ENCODE assay signal across 8 mouse cellular contexts in genomic region chr1:95314229-95314555, GRCm38 (mm10). TPM values are rescaled to one million over a fixed set of nuclear protein-coding genes. Genes with fewer than 3 reads are reported as not detected.
DNase-seq lines count a peak whose midpoint lies in the region; ATAC-seq and TF ChIP-seq lines count a peak whose summit lies in the region.

No protein-coding gene starts in this region.

- DNase-seq in heart, adult 18-20 months, result no peak
- no peak for DNase-seq in hindbrain, embryonic 11.5 days (ENCODE audit: low spot score)
- DNase-seq in midbrain, embryonic 11.5 days (ENCODE audit: low spot score, missing footprints), result peak; percentile 92
- no peak for DNase-seq in spleen, postnatal 14 days (ENCODE audit: low spot score in 2 of 2)
- no peak for DNase-seq in thymus, postnatal 36 days

- peak overlapping the region; percentile 90 for H3K4me3 ChIP-seq in heart, embryonic 15.5 days
- H3K4me3 ChIP-seq in C2C12 (ENCODE audit: insufficient read depth, poor library complexity, severe bottlenecking), result peak overlapping the region; percentile 61
- peak overlapping the region; percentile 89 for H3K4me3 ChIP-seq in bone marrow macrophage, adult 2 months (ENCODE audit: insufficient read depth, low read length)
- H3K4me3 ChIP-seq in hindbrain, embryonic 11.5 days (ENCODE audit: low read depth, low read length), result peak overlapping the region; percentile 88
- peak overlapping the region; percentile 83 for H3K4me3 ChIP-seq in midbrain, embryonic 11.5 days (ENCODE audit: low read depth, low read length)

- no peaks in the 10 kb centered on the region for H3K36me3 ChIP-seq in heart, embryonic 15.5 days
- no peaks in the 10 kb centered on the region for H3K36me3 ChIP-seq in C2C12 (ENCODE audit: control insufficient read depth, insufficient read depth)
- H3K36me3 ChIP-seq in hindbrain, embryonic 11.5 days (ENCODE audit: control insufficient read depth, insufficient read depth, low read length), result no peaks in the 10 kb centered on the region
- H3K36me3 ChIP-seq in midbrain, embryonic 11.5 days (ENCODE audit: control insufficient read depth, insufficient read depth, low read length), result no peaks in the 10 kb centered on the region

- TF ChIP-seq POLR2A in bone marrow macrophage, adult 2 months (IDR thresholded peaks at IDR 0.05; ENCODE audit: borderline replicate concordance, low read depth, low read length), result no peak

- H3ac ChIP-seq in C2C12 (ENCODE audit: control insufficient read depth, insufficient read length, low read depth), result peak overlapping the region; percentile 94

- H3K4me1 ChIP-seq in heart, embryonic 15.5 days (replicated peaks), result peaks cover 15% of the 10 kb centered on the region
- H3K4me1 ChIP-seq in bone marrow macrophage, adult 2 months (ENCODE audit: control insufficient read depth, insufficient read depth, low read length), result peaks cover 17% of the 10 kb centered on the region
- H3K4me1 ChIP-seq in hindbrain, embryonic 11.5 days (replicated peaks; ENCODE audit: control insufficient read depth, insufficient read depth, low read length), result no peaks in the 10 kb centered on the region
- peaks cover 4% of the 10 kb centered on the region; the same call in 1 of the 2 replicates for H3K4me1 ChIP-seq in midbrain, embryonic 11.5 days (ENCODE audit: control insufficient read depth, insufficient read depth, low read length)

- H3K4me2 ChIP-seq in heart, embryonic 15.5 days, result peak overlapping the region; percentile 92
- H3K4me2 ChIP-seq in hindbrain, embryonic 11.5 days (replicated peaks; ENCODE audit: low read depth, low read length), result peak overlapping the region; percentile 91
- peak overlapping the region; percentile 86 for H3K4me2 ChIP-seq in midbrain, embryonic 11.5 days

- no peaks in the 10 kb centered on the region for H3K9me3 ChIP-seq in heart, embryonic 15.5 days (replicated peaks)
- no peaks in the 10 kb centered on the region for H3K9me3 ChIP-seq in hindbrain, embryonic 11.5 days (ENCODE audit: control insufficient read depth, low read length)
- H3K9me3 ChIP-seq in midbrain, embryonic 11.5 days (ENCODE audit: control insufficient read depth, low read length), result no peaks in the 10 kb centered on the region

- ATAC-seq in heart, embryonic 15.5 days (replicated peaks; ENCODE audit: insufficient number of reproducible peaks, insufficient read depth, low FRiP score, low read depth), result no peak
- ATAC-seq in hindbrain, embryonic 11.5 days (ENCODE audit: low FRiP score), result no peak; the same call in 1 of the 2 replicates
- ATAC-seq in midbrain, embryonic 11.5 days (ENCODE audit: low FRiP score), result no peak

- H3K27me3 ChIP-seq in heart, embryonic 15.5 days, result no peaks in the 10 kb centered on the region
- H3K27me3 ChIP-seq in C2C12 (ENCODE audit: control insufficient read depth, insufficient read depth, insufficient read length), result no peaks in the 10 kb centered on the region
- H3K27me3 ChIP-seq in hindbrain, embryonic 11.5 days (ENCODE audit: control insufficient read depth, insufficient read depth, low read length), result no peaks in the 10 kb centered on the region
- H3K27me3 ChIP-seq in midbrain, embryonic 11.5 days (ENCODE audit: control insufficient read depth, insufficient read depth, low read length), result no peaks in the 10 kb centered on the region

- 4% methylated on average over 6 of the region's 6 CpGs for WGBS in heart, embryonic 15.5 days
- 1% methylated on average over 6 of the region's 6 CpGs for WGBS in hindbrain, embryonic 11.5 days
- WGBS in midbrain, embryonic 11.5 days, result 0% methylated on average over 5 of the region's 6 CpGs

- no peak for TF ChIP-seq CTCF in C2C12 (IDR thresholded peaks at IDR 0.05; ENCODE audit: control insufficient read depth, insufficient read depth, insufficient read length)
- TF ChIP-seq CTCF in bone marrow macrophage, adult 2 months (IDR thresholded peaks at IDR 0.05; ENCODE audit: low read depth, low read length), result no peak

- peak overlapping the region; percentile 94 for H3K9ac ChIP-seq in heart, embryonic 15.5 days
- H3K9ac ChIP-seq in hindbrain, embryonic 11.5 days (ENCODE audit: low read depth, low read length), result peak overlapping the region; percentile 80
- peak overlapping the region; percentile 82 for H3K9ac ChIP-seq in midbrain, embryonic 11.5 days (ENCODE audit: low read length)

- H3K79me3 ChIP-seq in C2C12 (ENCODE audit: low read depth), result peaks cover 2% of the 10 kb centered on the region

- H3K27ac ChIP-seq in heart, embryonic 15.5 days, result peak overlapping the region; percentile 83
- peak overlapping the region; percentile 65 for H3K27ac ChIP-seq in bone marrow macrophage, adult 2 months (ENCODE audit: insufficient read depth, low read depth, low read length)
- peak overlapping the region; percentile 78 for H3K27ac ChIP-seq in hindbrain, embryonic 11.5 days (ENCODE audit: low read depth, low read length)
- peak overlapping the region; percentile 61; the same call in 1 of the 2 replicates for H3K27ac ChIP-seq in midbrain, embryonic 11.5 days (ENCODE audit: low read depth, low read length)

- peaks cover 15% of the 10 kb centered on the region for H3K79me2 ChIP-seq in C2C12 (ENCODE audit: control insufficient read depth, insufficient read depth)

TF ChIP-seq in C2C12, 6 proteins besides CTCF, POLR2A, EP300 and RAD21:
- TF ChIP-seq USF1 (IDR thresholded peaks at IDR 0.05; ENCODE audit: low read depth) (no peak), MYOD1 (IDR thresholded peaks at IDR 0.05; ENCODE audit: control insufficient read depth, insufficient read length, low read depth) (no peak), MAX (IDR thresholded peaks at IDR 0.05) (no peak), CEBPB (IDR thresholded peaks at IDR 0.05; ENCODE audit: low read depth) (no peak), MYOG (IDR thresholded peaks at IDR 0.05; ENCODE audit: control insufficient read depth, extremely low read depth, insufficient read length) (no peak), FOSL1 (IDR thresholded peaks at IDR 0.05; ENCODE audit: insufficient read depth, low read length, poor library complexity, severe bottlenecking) (no peak)

RNA-seq across cellular contexts. Expression of gene Fam174a, which starts 0.8 kb away (rescaled TPM):
- 28.2 and 29.2 TPM in 2 replicates for polyA plus RNA-seq in heart, embryonic 15.5 days (2015; fragmentation: Nextera tagmentation; extraction: Ambion mirVana)
- total RNA-seq in heart, adult 18-20 months (2021), result 10 to 100 TPM; 26.4 to 27.3 TPM
- 6.2 TPM for polyA plus RNA-seq in C2C12 (2012; fragmentation: generic; extraction: Trizol)
- 94.4 and 115 TPM in 2 replicates for polyA plus RNA-seq in bone marrow macrophage, adult 2 months (2012; ENCODE audit: insufficient read depth, insufficient read length, missing spikeins)
- polyA plus RNA-seq in hindbrain, embryonic 11.5 days (2014; fragmentation: Nextera tagmentation; extraction: Ambion mirVana), result 23.8 and 25.1 TPM in 2 replicates
- 21.1 and 21.8 TPM in 2 replicates for polyA plus RNA-seq in midbrain, embryonic 11.5 days (2014; fragmentation: Nextera tagmentation; extraction: Ambion mirVana)
